Mouse (Mus musculus) testis, postnatal 10 days (tissue): Measurements from ENCODE around the gene Scrg1.
"Not testable (repeated sequence)": the region's sequence is repeated elsewhere in the genome, so short reads cannot be mapped to it uniquely, and the experiment has no call there.

Source experiments
- DNase-seq: peaks from one replicate; pipeline ENCODE4 v3.0.0; 2021; ENCODE audit warnings: low spot score

Gene Scrg1

GRCm38 (mm10) chr8:57457152-57457551 lies 1.4 kb downstream of the Scrg1 start:
- DNase-seq, result no peak

- DNase-seq, result no peak
Measured at GRCm38 (mm10) chr8:57457942-57458341, 2.2 kb downstream of the Scrg1 start.

GRCm38 (mm10) chr8:57462839-57463238 lies 7.1 kb downstream of the Scrg1 start:
- DNase-seq, result no peak

GRCm38 (mm10) chr8:57463757-57464156 lies 8.0 kb downstream of the Scrg1 start:
- no peak for DNase-seq

- DNase-seq, result peak; percentile 61
Measured at GRCm38 (mm10) chr8:57468624-57469023, 12.9 kb downstream of the Scrg1 start.

- DNase-seq, result no peak
Measured at GRCm38 (mm10) chr8:57470863-57471262, 15.1 kb downstream of the Scrg1 start.

GRCm38 (mm10) chr8:57473751-57474150 lies 18.0 kb downstream of the Scrg1 start:
- DNase-seq, result no peak

- no peak for DNase-seq
Measured at GRCm38 (mm10) chr8:57478406-57478805, 22.7 kb downstream of the Scrg1 start.

GRCm38 (mm10) chr8:57479700-57480099 lies 24.0 kb downstream of the Scrg1 start:
- no peak for DNase-seq

- DNase-seq, result no peak
Measured at GRCm38 (mm10) chr8:57480606-57481005, 24.9 kb downstream of the Scrg1 start.

- peak; percentile 54 for DNase-seq
Measured at GRCm38 (mm10) chr8:57486491-57487440, 31.0 kb downstream of the Scrg1 start.

GRCm38 (mm10) chr8:57487441-57488155 lies 31.9 kb downstream of the Scrg1 start, which contains the start of gene Sap30:
Gene Sap30, minus strand, starts transcription at chr8:57487860.
- peak; percentile 97 for DNase-seq

GRCm38 (mm10) chr8:57488312-57488765 lies 32.6 kb downstream of the Scrg1 start:
- DNase-seq, result peak; percentile 58

GRCm38 (mm10) chr8:57489366-57489765 lies 33.6 kb downstream of the Scrg1 start:
- no peak for DNase-seq

GRCm38 (mm10) chr8:57489896-57490295 lies 34.2 kb downstream of the Scrg1 start:
- no peak for DNase-seq

GRCm38 (mm10) chr8:57491873-57492272 lies 36.1 kb downstream of the Scrg1 start:
- no peak for DNase-seq

- no peak for DNase-seq
Measured at GRCm38 (mm10) chr8:57498494-57498846, 42.7 kb downstream of the Scrg1 start.

GRCm38 (mm10) chr8:57498847-57499511 lies 43.3 kb downstream of the Scrg1 start:
- peak; percentile 52 for DNase-seq

- DNase-seq, result peak; percentile 82
Measured at GRCm38 (mm10) chr8:57503641-57504040, 47.9 kb downstream of the Scrg1 start.

GRCm38 (mm10) chr8:57505500-57505899 lies 49.8 kb downstream of the Scrg1 start:
- DNase-seq, result not testable (repeated sequence)

- no peak for DNase-seq
Measured at GRCm38 (mm10) chr8:57507556-57508063, 51.9 kb downstream of the Scrg1 start.

- DNase-seq, result no peak
Measured at GRCm38 (mm10) chr8:57508657-57509056, 52.9 kb downstream of the Scrg1 start.
